Mouse (Mus musculus) neural tube, embryonic 11.5 days (tissue): ENCODE measurements at regions not wholly inside any gene's neighbourhood (a gene's known extent, or its start where the extent isn't known, plus 50 kb on each side); places are given as distances from the start of the nearest gene placed in this dataset.
A peak's percentile ranks its signal among the peaks of the same experiment; 100 is the strongest.
"Not testable (repeated sequence)": the region's sequence is repeated elsewhere in the genome, so short reads cannot be mapped to it uniquely, and the experiment has no call there.

ENCODE experiments used
- ATAC-seq: fragments of 200-750 bp; cut with Nextera tagmentation; 2 replicates; pipeline ENCODE4 v1.8.0; 2017; ENCODE audit warnings: moderate number of reproducible peaks, mild to moderate bottlenecking, moderate TSS enrichment, moderate library complexity; ENCODE audit not compliant: insufficient read depth, low FRiP score, low TSS enrichment
- DNase-seq: peaks from one replicate; pipeline ENCODE4 v3.0.0-alpha.2; 2015; ENCODE audit warnings: low spot score
- H3K27ac ChIP-seq: fragments of 300-500 bp; sonication (generic); 2 replicates; pipeline ENCODE4 v1.5.1; 2014; ENCODE audit warnings: low read depth, mild to moderate bottlenecking, low read length
- H3K27me3 ChIP-seq: fragments of 300-500 bp; sonication (generic); 2 replicates; pipeline ENCODE4 v1.6.1; 2014; ENCODE audit warnings: mild to moderate bottlenecking, low read length, mixed read lengths; ENCODE audit not compliant: control insufficient read depth, insufficient read depth
- H3K36me3 ChIP-seq: fragments of 300-500 bp; sonication (generic); 2 replicates; pipeline ENCODE4 v1.6.1; 2014; ENCODE audit warnings: mild to moderate bottlenecking, low read length, moderate library complexity, mixed read lengths; ENCODE audit not compliant: control insufficient read depth, insufficient read depth
- H3K4me1 ChIP-seq: fragments of 300-500 bp; sonication (generic); 2 replicates; pipeline ENCODE4 v1.6.1; 2014; ENCODE audit warnings: low read length, mixed read lengths; ENCODE audit not compliant: control insufficient read depth, insufficient read depth
- H3K4me2 ChIP-seq: fragments of 300-500 bp; sonication (generic); 2 replicates; pipeline ENCODE4 v1.6.1; 2014; ENCODE audit warnings: low read depth, mild to moderate bottlenecking, moderate library complexity
- H3K4me3 ChIP-seq: fragments of 300-500 bp; sonication (generic); 2 replicates; pipeline ENCODE4 v1.5.1; 2014; ENCODE audit warnings: low read depth, low read length
- H3K9ac ChIP-seq: fragments of 300-500 bp; sonication (generic); 2 replicates; pipeline ENCODE4 v1.6.1; 2014; ENCODE audit warnings: mild to moderate bottlenecking, low read length
- H3K9me3 ChIP-seq: fragments of 300-500 bp; sonication (generic); 2 replicates; pipeline ENCODE4 v1.6.1; 2016; ENCODE audit warnings: low read length; ENCODE audit not compliant: control insufficient read depth
- WGBS: fragments of 180-500 bp; shearing (Covaris S2); extraction: QIAGEN DNeasy Blood & Tissue Kit; methylation state at CpG from one replicate; pipeline ENCODE4 v1.1.7; 2014; 5-methylcytosine and 5-hydroxymethylcytosine counted together

GRCm38 (mm10) chrX:50608141-50608540, 179.8 kb upstream of the Olfr1324 start:
- not testable (repeated sequence) for H3K27me3 ChIP-seq, H3K4me2 ChIP-seq, H3K9me3 ChIP-seq, H3K4me3 ChIP-seq, H3K36me3 ChIP-seq, ATAC-seq, H3K9ac ChIP-seq, H3K4me1 ChIP-seq, DNase-seq, H3K27ac ChIP-seq
- 84% methylated on average over 5 of the region's 6 CpGs for WGBS

DNA sequence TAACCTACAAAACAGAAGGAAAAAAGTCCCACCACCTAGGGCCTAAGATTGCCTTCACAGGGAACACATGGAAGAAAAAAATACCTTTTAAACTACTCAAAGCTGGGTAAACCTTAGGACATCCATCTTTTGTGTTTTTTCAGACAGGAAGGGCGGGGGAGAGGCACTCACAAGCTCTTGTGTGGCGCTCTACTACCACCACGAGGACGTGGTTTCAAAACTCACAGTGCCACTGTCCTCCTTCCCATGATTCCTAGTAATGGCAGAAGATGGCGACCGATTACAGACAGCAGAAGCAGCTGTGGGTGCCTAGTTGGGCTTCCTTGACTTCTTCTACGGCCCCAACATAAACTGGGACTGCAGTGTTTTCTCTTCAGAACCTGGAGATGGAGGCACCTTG, 179.3 kb upstream of the Olfr1324 start:
- no peak overlapping the region for H3K27ac ChIP-seq
- WGBS: 66% methylated on average over 7 of the region's 7 CpGs
- ATAC-seq (no peak), DNase-seq (peak; percentile 53)
- no peaks in the 10 kb centered on the region for H3K4me1 ChIP-seq
- H3K4me3 ChIP-seq: no peak overlapping the region
- H3K9me3 ChIP-seq: no peaks in the 10 kb centered on the region
- no peaks in the 10 kb centered on the region for H3K36me3 ChIP-seq
- H3K4me2 ChIP-seq: no peak overlapping the region
- no peak overlapping the region for H3K9ac ChIP-seq
- no peaks in the 10 kb centered on the region for H3K27me3 ChIP-seq

- 62% methylated on average over 2 of the region's 2 CpGs for WGBS
These were observed 177.2 kb upstream of the Olfr1324 start for GRCm38 (mm10) chrX:50605517-50605916.

DNA sequence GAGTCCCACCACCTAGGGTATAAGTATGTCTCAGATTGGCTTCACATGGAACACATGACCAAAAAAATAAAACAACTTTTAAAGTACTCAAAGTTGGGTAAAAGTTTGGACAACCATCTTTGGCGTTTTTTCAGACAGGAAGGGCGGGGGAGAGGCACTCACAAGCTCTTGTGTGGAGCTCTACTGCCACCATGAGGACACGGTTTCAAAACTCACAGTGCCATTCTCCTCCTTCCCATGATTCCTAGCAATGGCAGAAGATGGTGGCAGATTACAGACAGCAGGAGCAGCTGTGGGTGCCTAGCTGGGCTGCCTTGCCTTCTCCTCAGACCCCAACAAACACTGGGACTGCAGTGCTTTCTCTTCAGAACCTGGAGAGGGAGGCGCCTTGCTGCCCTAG, 176.7 kb upstream of the Olfr1324 start:
- H3K4me1 ChIP-seq, H3K27ac ChIP-seq, H3K9ac ChIP-seq, H3K27me3 ChIP-seq, ATAC-seq, H3K36me3 ChIP-seq, H3K4me3 ChIP-seq, DNase-seq, H3K4me2 ChIP-seq, H3K9me3 ChIP-seq: not testable (repeated sequence)
- WGBS: 58% methylated on average over 4 of the region's 4 CpGs

More at GRCm38 (mm10) chrX:50605517-50605916, 177.2 kb upstream of the Olfr1324 start:
- H3K9me3 ChIP-seq, H3K27me3 ChIP-seq, H3K27ac ChIP-seq, H3K9ac ChIP-seq, H3K4me2 ChIP-seq, H3K36me3 ChIP-seq, H3K4me1 ChIP-seq, H3K4me3 ChIP-seq: not testable (repeated sequence)
- ATAC-seq: peak; percentile 76; the same call in 1 of the 2 replicates
- peak; percentile 65 for DNase-seq

DNA sequence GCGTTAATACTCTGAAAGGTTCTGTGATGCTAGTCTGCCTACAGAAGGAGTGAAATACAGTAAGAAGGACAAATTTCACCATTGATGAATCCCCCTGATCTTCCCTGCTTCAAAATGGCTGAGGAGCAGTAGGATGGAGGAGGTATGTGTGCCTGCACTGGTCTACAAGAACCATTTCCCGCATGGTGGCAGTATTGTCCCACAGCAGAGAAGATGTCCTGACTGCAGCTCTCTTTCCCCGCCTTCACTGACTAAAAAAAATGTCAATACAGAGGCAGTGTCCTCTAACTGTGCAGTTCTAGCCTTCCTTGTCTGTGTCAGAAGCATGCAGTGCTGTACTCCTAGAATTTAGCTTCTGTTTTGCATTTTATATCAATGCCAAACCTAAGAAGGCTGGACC, 174.6 kb upstream of the Olfr1324 start:
- not testable (repeated sequence) for H3K36me3 ChIP-seq, H3K4me2 ChIP-seq, H3K4me1 ChIP-seq, H3K9ac ChIP-seq, H3K27ac ChIP-seq, H3K9me3 ChIP-seq, H3K27me3 ChIP-seq
- WGBS: 62% methylated on average over 3 of the region's 3 CpGs
- peak; percentile 73 for DNase-seq
- 0 out of 2 replicates have a peak overlapping the region, but pooled peaks have one; percentile 10 for H3K4me3 ChIP-seq
- peak; percentile 38; the same call in 1 of the 2 replicates for ATAC-seq

DNA sequence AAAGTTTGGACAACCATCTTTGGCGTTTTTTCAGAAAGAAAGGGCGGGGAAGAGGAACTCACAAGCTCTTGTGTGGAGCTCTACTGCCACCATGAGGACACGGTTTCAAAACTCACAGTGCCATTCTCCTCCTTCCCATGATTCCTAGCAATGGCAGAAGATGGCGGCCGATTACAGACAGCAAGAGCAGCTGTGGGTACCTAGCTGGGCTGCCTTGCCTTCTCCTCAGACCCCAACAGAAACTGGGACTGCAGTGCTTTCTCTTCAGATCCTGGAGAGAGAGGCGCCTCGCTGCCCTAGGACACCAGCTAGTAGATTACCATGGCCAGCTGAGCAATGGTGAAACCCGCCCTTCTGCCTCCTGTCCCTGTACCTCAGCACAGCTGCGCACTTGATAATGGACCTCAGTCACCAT, 174.2 kb upstream of the Olfr1324 start:
- not testable (repeated sequence) for H3K36me3 ChIP-seq, ATAC-seq, H3K27ac ChIP-seq, DNase-seq, H3K9ac ChIP-seq, H3K27me3 ChIP-seq, H3K4me2 ChIP-seq, H3K4me1 ChIP-seq, H3K9me3 ChIP-seq
- WGBS: 64% methylated on average over 9 of the region's 9 CpGs
- 0 out of 2 replicates have a peak overlapping the region, but pooled peaks have one; percentile 10 for H3K4me3 ChIP-seq

DNA sequence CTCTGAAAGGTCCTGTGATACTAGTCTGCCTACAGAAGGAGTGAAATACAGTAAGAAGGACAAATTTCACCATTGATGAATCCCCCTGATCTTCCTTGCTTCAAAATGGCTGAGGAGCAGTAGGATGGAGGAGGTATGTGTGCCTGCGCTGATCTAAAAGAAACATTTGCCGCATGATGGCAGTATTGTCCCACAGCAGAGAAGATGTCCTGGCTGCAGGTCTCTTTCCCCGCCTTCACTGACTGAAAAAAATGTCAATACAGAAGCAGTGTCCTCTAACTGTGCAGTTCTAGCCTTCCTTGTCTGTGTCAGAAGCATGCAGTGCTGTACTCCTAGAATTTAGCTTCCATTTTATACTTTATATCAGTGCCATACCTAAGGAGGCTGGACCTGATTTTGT, 172.0 kb upstream of the Olfr1324 start:
- H3K9ac ChIP-seq, H3K27me3 ChIP-seq, H3K36me3 ChIP-seq, H3K4me1 ChIP-seq, H3K4me2 ChIP-seq, H3K27ac ChIP-seq, H3K9me3 ChIP-seq: not testable (repeated sequence)
- WGBS: 71% methylated on average over 3 of the region's 3 CpGs
- peak overlapping the region; percentile 12; the same call in 1 of the 2 replicates for H3K4me3 ChIP-seq
- ATAC-seq (peak; percentile 73; the same call in 1 of the 2 replicates), DNase-seq (peak; percentile 67)

GRCm38 (mm10) chrX:50599780-50600179, 171.5 kb upstream of the Olfr1324 start:
- Histone ChIP-seq H3K9me3 (no peaks in the 10 kb centered on the region), H3K4me1 (no peaks in the 10 kb centered on the region), H3K9ac (no peak overlapping the region), H3K27me3 (no peaks in the 10 kb centered on the region), H3K4me3 (peak overlapping the region; percentile 12; the same call in 1 of the 2 replicates), H3K36me3 (no peaks in the 10 kb centered on the region), H3K27ac (no peak overlapping the region), H3K4me2 (no peak overlapping the region)
- WGBS: 54% methylated on average over 4 of the region's 4 CpGs
- ATAC-seq (0 out of 2 replicates have a peak, but pooled peaks have one; percentile 55), DNase-seq (no peak)

DNA sequence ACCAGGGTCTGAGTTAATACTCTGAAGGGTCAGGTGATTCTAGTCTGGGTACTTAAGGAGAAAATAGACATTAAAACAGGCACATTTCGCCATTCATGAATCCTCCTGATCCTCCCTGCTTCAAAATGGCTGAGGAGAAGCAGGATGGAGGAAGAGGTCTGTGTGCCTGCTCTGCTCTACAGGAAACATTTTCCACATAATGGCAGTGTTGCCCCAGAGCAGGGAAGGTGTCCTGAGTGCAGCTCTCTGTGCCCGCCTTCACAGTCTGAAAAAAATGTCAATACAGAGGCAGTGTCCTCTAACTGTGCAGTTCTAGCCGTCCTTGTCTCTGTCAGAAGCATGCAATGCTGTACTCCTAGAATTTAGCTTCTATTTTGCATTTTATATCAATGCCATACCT, 169.3 kb upstream of the Olfr1324 start:
- not testable (repeated sequence) for DNase-seq, H3K36me3 ChIP-seq, ATAC-seq, H3K4me1 ChIP-seq, H3K27ac ChIP-seq, H3K4me2 ChIP-seq, H3K9ac ChIP-seq, H3K4me3 ChIP-seq, H3K9me3 ChIP-seq, H3K27me3 ChIP-seq
- 80% methylated on average over 3 of the region's 3 CpGs for WGBS
